Mouse (Mus musculus) bone marrow, adult 2 months (tissue): ENCODE data around the gene Sh3rf1.

ENCODE experiments used
- CTCF ChIP-seq: fragments of 200-500 bp; IDR thresholded peaks from 2 replicates; pipeline ENCODE4 v1.5.1; 2011; ENCODE audit warnings: low read length, control low read depth; ENCODE audit not compliant: control insufficient read depth, insufficient read depth
- POLR2A ChIP-seq: fragments of 200-500 bp; IDR thresholded peaks from 2 replicates; pipeline ENCODE4 v1.6.1; 2011; ENCODE audit warnings: low read depth, mild to moderate bottlenecking, control low read depth, low read length, borderline replicate concordance; ENCODE audit not compliant: control insufficient read depth

GRCm38 (mm10) chr8:61421606-61422005, 197.9 kb downstream of the Sh3rf1 start:
- TF ChIP-seq CTCF (no peak), POLR2A (no peak)
